Mouse (Mus musculus): ENCODE data around the gene Vmn1r196. TPM values are rescaled to one million over a fixed set of nuclear protein-coding genes. Genes with fewer than 3 reads are reported as not detected.

Vmn1r196 gene
- total and polyA plus RNA-seq, 3 experiments, result not detected

- Histone ChIP-seq H3K27ac (ENCODE audit: control insufficient read depth, low read depth, low read length) (no peak overlapping the region), H3K27me3 (ENCODE audit: control insufficient read depth in 1 of 2, insufficient read depth in 2 of 2, low read length in 2 of 2) (no peaks in the 10 kb centered on the region), H3K4me3 (ENCODE audit: control insufficient read depth in 1 of 2, insufficient read depth in 1 of 2, low read depth in 2 of 2, low read length in 2 of 2) (no peak overlapping the region), H3K4me1 (ENCODE audit: control insufficient read depth in 1 of 2, insufficient read depth in 2 of 2, low read length in 2 of 2) (no peaks in the 10 kb centered on the region), H3K9ac (ENCODE audit: control insufficient read depth, low read depth, low read length, poor library complexity, severe bottlenecking) (no peak overlapping the region), H3K79me2 (ENCODE audit: control insufficient read depth, insufficient read depth, low read length, poor library complexity) (no peaks in the 10 kb centered on the region), H3K36me3 (ENCODE audit: control insufficient read depth in 1 of 2, insufficient read depth in 2 of 2, low read length in 2 of 2) (no peaks in the 10 kb centered on the region), H3K9me3 (replicated peaks; ENCODE audit: insufficient read depth, low read length) (no peaks in the 10 kb centered on the region)
- TF ChIP-seq NELFE (IDR thresholded peaks at IDR 0.05; ENCODE audit: low read depth, low read length), result no peak
- no peak for TF ChIP-seq TCF12 (IDR thresholded peaks at IDR 0.05; ENCODE audit: low read depth, low read length)
- TF ChIP-seq HCFC1 (IDR thresholded peaks at IDR 0.05; ENCODE audit: low read depth, low read length), result no peak
- TF ChIP-seq POLR2AphosphoS2 (IDR thresholded peaks at IDR 0.05; ENCODE audit: low read length), result no peak
- no peak for TF ChIP-seq RAD21 (IDR thresholded peaks at IDR 0.05; ENCODE audit: low read depth, low read length)
- no peak for TF ChIP-seq RCOR1 (IDR thresholded peaks at IDR 0.05; ENCODE audit: low read depth, low read length)
- no peak for TF ChIP-seq CTCF (IDR thresholded peaks at IDR 0.05 in 2 of 3, conservative IDR thresholded peaks at IDR 0.05 in 1 of 3; ENCODE audit: control insufficient read depth in 1 of 3, insufficient read depth in 1 of 3, low read depth in 2 of 3, low read length in 3 of 3, poor library complexity in 1 of 3, severe bottlenecking in 1 of 3)
- TF ChIP-seq MAZ (IDR thresholded peaks at IDR 0.05; ENCODE audit: low read depth, low read length), result no peak
- no peak for DNase-seq (ENCODE audit: low read depth, low spot score)
Observed at GRCm38 (mm10) chr13:22320091-22320490, 30.4 kb downstream of the Vmn1r196 start.

- Histone ChIP-seq H3K9me3 (replicated peaks; ENCODE audit: insufficient read depth, low read length) (no peaks in the 10 kb centered on the region), H3K27me3 (ENCODE audit: control insufficient read depth in 1 of 2, insufficient read depth in 2 of 2, low read length in 2 of 2) (no peaks in the 10 kb centered on the region), H3K79me2 (ENCODE audit: control insufficient read depth, insufficient read depth, low read length, poor library complexity) (no peaks in the 10 kb centered on the region)
Observed at GRCm38 (mm10) chr13:22324289-22324688, 34.6 kb downstream of the Vmn1r196 start, which contains the start of gene Vmn1r197. Vmn1r197 (plus strand) TSS chr13:22324589.

GRCm38 (mm10) chr13:22333269-22333668 lies 43.5 kb downstream of the Vmn1r196 start:
- no peak for DNase-seq (ENCODE audit: low read depth, low spot score)
- Histone ChIP-seq H3K9me3 (replicated peaks; ENCODE audit: insufficient read depth, low read length) (no peaks in the 10 kb centered on the region), H3K36me3 (ENCODE audit: control insufficient read depth in 1 of 2, insufficient read depth in 2 of 2, low read length in 2 of 2) (no peaks in the 10 kb centered on the region), H3K79me2 (ENCODE audit: control insufficient read depth, insufficient read depth, low read length, poor library complexity) (no peaks in the 10 kb centered on the region), H3K27me3 (ENCODE audit: control insufficient read depth in 1 of 2, insufficient read depth in 2 of 2, low read length in 2 of 2) (no peaks in the 10 kb centered on the region), H3K4me3 (ENCODE audit: control insufficient read depth in 1 of 2, insufficient read depth in 1 of 2, low read depth in 2 of 2, low read length in 2 of 2) (no peak overlapping the region), H3K4me1 (ENCODE audit: control insufficient read depth in 1 of 2, insufficient read depth in 2 of 2, low read length in 2 of 2) (no peaks in the 10 kb centered on the region), H3K9ac (ENCODE audit: control insufficient read depth, low read depth, low read length, poor library complexity, severe bottlenecking) (no peak overlapping the region), H3K27ac (ENCODE audit: control insufficient read depth, low read depth, low read length) (no peak overlapping the region)
- TF ChIP-seq ELF1 (IDR thresholded peaks at IDR 0.05; ENCODE audit: low read depth, low read length) (no peak), POLR2A (IDR thresholded peaks at IDR 0.05; ENCODE audit: control insufficient read depth in 1 of 2, insufficient read depth in 1 of 2, low read depth in 1 of 2, low read length in 2 of 2, poor library complexity in 1 of 2) (no peak), E2F4 (IDR thresholded peaks at IDR 0.05; ENCODE audit: borderline replicate concordance, low read depth, low read length) (no peak), USF2 (IDR thresholded peaks at IDR 0.05; ENCODE audit: borderline replicate concordance in 1 of 2, insufficient read depth in 1 of 2, low read depth in 1 of 2, low read length in 2 of 2) (no peak), POLR2AphosphoS5 (IDR thresholded peaks at IDR 0.05; ENCODE audit: borderline replicate concordance, low read depth, low read length) (no peak), ETS1 (IDR thresholded peaks at IDR 0.05; ENCODE audit: low read depth, low read length) (no peak), CHD1 (IDR thresholded peaks at IDR 0.05; ENCODE audit: low read depth, low read length) (no peak), USF1 (IDR thresholded peaks at IDR 0.05; ENCODE audit: low read depth, low read length) (no peak), MXI1 (IDR thresholded peaks at IDR 0.05; ENCODE audit: low read depth, low read length) (no peak), TBP (IDR thresholded peaks at IDR 0.05; ENCODE audit: low read depth, low read length) (no peak), MAFK (IDR thresholded peaks at IDR 0.05; ENCODE audit: borderline replicate concordance, low read depth, low read length) (no peak), GABPA (IDR thresholded peaks at IDR 0.05; ENCODE audit: low read depth, low read length) (no peak)

More at GRCm38 (mm10) chr13:22324289-22324688, 34.6 kb downstream of the Vmn1r196 start, which contains the start of gene Vmn1r197:
- Histone ChIP-seq H3K9ac (ENCODE audit: control insufficient read depth, low read depth, low read length, poor library complexity, severe bottlenecking) (no peak within 1 kb of the TSS), H3K36me3 (ENCODE audit: control insufficient read depth in 1 of 2, insufficient read depth in 2 of 2, low read length in 2 of 2) (no peaks in the 10 kb centered on the region), H3K27ac (ENCODE audit: control insufficient read depth, low read depth, low read length) (no peak within 1 kb of the TSS), H3K4me1 (ENCODE audit: control insufficient read depth in 1 of 2, insufficient read depth in 2 of 2, low read length in 2 of 2) (no peaks in the 10 kb centered on the region), H3K4me3 (ENCODE audit: control insufficient read depth in 1 of 2, insufficient read depth in 1 of 2, low read depth in 2 of 2, low read length in 2 of 2) (no peak within 1 kb of the TSS)
- DNase-seq (ENCODE audit: low read depth, low spot score), result no peak
- TF ChIP-seq USF2 (IDR thresholded peaks at IDR 0.05; ENCODE audit: borderline replicate concordance in 1 of 2, insufficient read depth in 1 of 2, low read depth in 1 of 2, low read length in 2 of 2), result no peak
- TF ChIP-seq TCF12 (IDR thresholded peaks at IDR 0.05; ENCODE audit: low read depth, low read length), result no peak
- no peak for TF ChIP-seq CHD2 (IDR thresholded peaks at IDR 0.05; ENCODE audit: low read length)
- no peak for TF ChIP-seq ZMIZ1 (IDR thresholded peaks at IDR 0.05; ENCODE audit: low read depth, low read length)
- no peak for TF ChIP-seq POLR2AphosphoS5 (IDR thresholded peaks at IDR 0.05; ENCODE audit: borderline replicate concordance, low read depth, low read length)
- TF ChIP-seq SIN3A (IDR thresholded peaks at IDR 0.05; ENCODE audit: low read length), result no peak
- no peak for TF ChIP-seq MAZ (IDR thresholded peaks at IDR 0.05; ENCODE audit: low read depth, low read length)
- no peak for TF ChIP-seq MAX (IDR thresholded peaks at IDR 0.05; ENCODE audit: low read length)
- TF ChIP-seq TBP (IDR thresholded peaks at IDR 0.05; ENCODE audit: low read depth, low read length), result no peak
- no peak for TF ChIP-seq ZC3H11A (IDR thresholded peaks at IDR 0.05; ENCODE audit: low read depth, low read length)
- TF ChIP-seq ELF1 (IDR thresholded peaks at IDR 0.05; ENCODE audit: low read depth, low read length), result no peak
- no peak for TF ChIP-seq NRF1 (IDR thresholded peaks at IDR 0.05; ENCODE audit: insufficient read depth, low read depth, low read length, poor library complexity, severe bottlenecking)
- TF ChIP-seq JUND (IDR thresholded peaks at IDR 0.05; ENCODE audit: low read depth, low read length), result no peak
- no peak for TF ChIP-seq KAT2A (conservative IDR thresholded peaks at IDR 0.05; ENCODE audit: low read depth, low read length)
- no peak for TF ChIP-seq GABPA (IDR thresholded peaks at IDR 0.05; ENCODE audit: low read depth, low read length)
- TF ChIP-seq CTCF (IDR thresholded peaks at IDR 0.05 in 2 of 3, conservative IDR thresholded peaks at IDR 0.05 in 1 of 3; ENCODE audit: control insufficient read depth in 1 of 3, insufficient read depth in 1 of 3, low read depth in 2 of 3, low read length in 3 of 3, poor library complexity in 1 of 3, severe bottlenecking in 1 of 3), result no peak
- TF ChIP-seq SMC3 (IDR thresholded peaks at IDR 0.05; ENCODE audit: low read depth, low read length), result no peak
- TF ChIP-seq MYC (IDR thresholded peaks at IDR 0.05; ENCODE audit: low read depth, low read length), result no peak

All from MEL (cell line).